Mouse (Mus musculus): Measurements from ENCODE around the gene Zfp451. TPM values are rescaled to one million over a fixed set of nuclear protein-coding genes. Genes with fewer than 3 reads are reported as not detected.

Zfp451 gene
- total RNA-seq, 1 experiment from 2014 or later = 37.5 TPM

GRCm38 (mm10) chr1:33738681-33739278 lies 75.6 kb downstream of the Zfp451 start:
- peak; percentile 38 to 66 for ATAC-seq (replicated peaks in 1 of 2; ENCODE audit: insufficient read depth in 1 of 2, low FRiP score in 2 of 2, low TSS enrichment in 1 of 2, low read depth in 1 of 2, poor library complexity in 2 of 2, severe bottlenecking in 2 of 2)

GRCm38 (mm10) chr1:33738281-33738680 lies 76.1 kb downstream of the Zfp451 start:
- peak in 1 of 2 experiments; percentile 24; a peak in 1 of 4 replicates for ATAC-seq (replicated peaks in 1 of 2; ENCODE audit: insufficient read depth in 1 of 2, low FRiP score in 2 of 2, low TSS enrichment in 1 of 2, low read depth in 1 of 2, poor library complexity in 2 of 2, severe bottlenecking in 2 of 2)

- ATAC-seq (replicated peaks in 1 of 2; ENCODE audit: insufficient read depth in 1 of 2, low FRiP score in 2 of 2, low TSS enrichment in 1 of 2, low read depth in 1 of 2, poor library complexity in 2 of 2, severe bottlenecking in 2 of 2) = no peak
Measured at GRCm38 (mm10) chr1:33734001-33734685, 80.3 kb downstream of the Zfp451 start.

GRCm38 (mm10) chr1:33733044-33733443 lies 81.4 kb downstream of the Zfp451 start:
- no peak for ATAC-seq (replicated peaks in 1 of 2; ENCODE audit: insufficient read depth in 1 of 2, low FRiP score in 2 of 2, low TSS enrichment in 1 of 2, low read depth in 1 of 2, poor library complexity in 2 of 2, severe bottlenecking in 2 of 2)

- no peak for ATAC-seq (replicated peaks in 1 of 2; ENCODE audit: insufficient read depth in 1 of 2, low FRiP score in 2 of 2, low TSS enrichment in 1 of 2, low read depth in 1 of 2, poor library complexity in 2 of 2, severe bottlenecking in 2 of 2)
Measured at GRCm38 (mm10) chr1:33725086-33725485, 89.3 kb downstream of the Zfp451 start.

- ATAC-seq (replicated peaks in 1 of 2; ENCODE audit: insufficient read depth in 1 of 2, low FRiP score in 2 of 2, low TSS enrichment in 1 of 2, low read depth in 1 of 2, poor library complexity in 2 of 2, severe bottlenecking in 2 of 2) = no peak
Measured at GRCm38 (mm10) chr1:33724516-33724915, 89.9 kb downstream of the Zfp451 start.

GRCm38 (mm10) chr1:33721020-33721419 lies 93.4 kb downstream of the Zfp451 start:
- ATAC-seq (replicated peaks in 1 of 2; ENCODE audit: insufficient read depth in 1 of 2, low FRiP score in 2 of 2, low TSS enrichment in 1 of 2, low read depth in 1 of 2, poor library complexity in 2 of 2, severe bottlenecking in 2 of 2) = no peak

GRCm38 (mm10) chr1:33720231-33720630 lies 94.2 kb downstream of the Zfp451 start:
- 0 out of 4 replicates have a peak, but pooled peaks of 1 of the 2 experiments have one; percentile 13 for ATAC-seq (replicated peaks in 1 of 2; ENCODE audit: insufficient read depth in 1 of 2, low FRiP score in 2 of 2, low TSS enrichment in 1 of 2, low read depth in 1 of 2, poor library complexity in 2 of 2, severe bottlenecking in 2 of 2)

- ATAC-seq (replicated peaks in 1 of 2; ENCODE audit: insufficient read depth in 1 of 2, low FRiP score in 2 of 2, low TSS enrichment in 1 of 2, low read depth in 1 of 2, poor library complexity in 2 of 2, severe bottlenecking in 2 of 2) = peak; percentile 86 to 89
Measured at GRCm38 (mm10) chr1:33719733-33720225, 94.6 kb downstream of the Zfp451 start, which contains the start of gene Rab23. Rab23 (plus strand) TSS chr1:33719887.

GRCm38 (mm10) chr1:33717636-33718035 lies 96.8 kb downstream of the Zfp451 start:
- no peak for ATAC-seq (replicated peaks in 1 of 2; ENCODE audit: insufficient read depth in 1 of 2, low FRiP score in 2 of 2, low TSS enrichment in 1 of 2, low read depth in 1 of 2, poor library complexity in 2 of 2, severe bottlenecking in 2 of 2)

- ATAC-seq (replicated peaks in 1 of 2; ENCODE audit: insufficient read depth in 1 of 2, low FRiP score in 2 of 2, low TSS enrichment in 1 of 2, low read depth in 1 of 2, poor library complexity in 2 of 2, severe bottlenecking in 2 of 2) = no peak
Measured at GRCm38 (mm10) chr1:33714796-33715195, 99.6 kb downstream of the Zfp451 start.

- ATAC-seq (replicated peaks in 1 of 2; ENCODE audit: insufficient read depth in 1 of 2, low FRiP score in 2 of 2, low TSS enrichment in 1 of 2, low read depth in 1 of 2, poor library complexity in 2 of 2, severe bottlenecking in 2 of 2) = no peak; a peak in 1 of 4 replicates
Measured at GRCm38 (mm10) chr1:33712026-33712425, 102.4 kb downstream of the Zfp451 start.

Other genes with a start within 250 kb of the Zfp451 start
- gene Prim2, start 144.8 kb downstream of the Zfp451 start, total RNA-seq (2017) = 62.6 and 81.5 TPM in 2 replicates
- gene Rab23, start 94.7 kb downstream of the Zfp451 start, total RNA-seq (2017) = 8.4 and 8.5 TPM in 2 replicates
- gene Bag2, start 56.8 kb downstream of the Zfp451 start, total RNA-seq (2017) = 24.3 and 37.5 TPM in 2 replicates
- 0.38 TPM in 1 of 2 replicates, not detected in the other for gene Bend6, start 93.2 kb upstream of the Zfp451 start, total RNA-seq (2017)
- 48.7 and 58.5 TPM in 2 replicates for gene Dst, start 93.6 kb upstream of the Zfp451 start, total RNA-seq (2017)